Mouse (Mus musculus) myocyte (in vitro differentiated cells): Measurements from ENCODE around the gene Abhd5.

Experiments used
- E2F4 ChIP-seq: IDR thresholded peaks from one replicate; pipeline ENCODE4 v1.6.1; 2011; ENCODE audit warnings: mild to moderate bottlenecking, control low read depth, moderate library complexity; ENCODE audit not compliant: insufficient read depth
- MAX ChIP-seq: IDR thresholded peaks from one replicate; pipeline ENCODE4 v1.6.1; 2011; ENCODE audit warnings: low read depth, mild to moderate bottlenecking, control low read depth
- MYOD1 ChIP-seq, 3 experiments: IDR thresholded peaks; one replicate each; pipeline ENCODE4 v1.6.1; 2011; ENCODE audit warnings: control low read depth in 2 of 3, low read depth in 2 of 3, mild to moderate bottlenecking in 2 of 3, moderate library complexity in 1 of 3; ENCODE audit not compliant: insufficient read length in 2 of 3, control insufficient read depth in 1 of 3
- MYOG ChIP-seq, 3 experiments: IDR thresholded peaks; one replicate each; pipeline ENCODE4 v1.6.1; 2011; ENCODE audit warnings: control low read depth in 2 of 3, low read depth in 2 of 3, mild to moderate bottlenecking in 2 of 3; ENCODE audit not compliant: insufficient read length in 2 of 3, control insufficient read depth in 1 of 3, insufficient read depth in 1 of 3
- POLR2A ChIP-seq: IDR thresholded peaks from one replicate; pipeline ENCODE4 v1.6.1; 2011; ENCODE audit warnings: low read depth, mild to moderate bottlenecking, control low read depth, moderate library complexity; ENCODE audit not compliant: insufficient read length
- TCF3 ChIP-seq: IDR thresholded peaks from one replicate; pipeline ENCODE4 v1.6.1; 2011; ENCODE audit warnings: low read depth, control low read depth; ENCODE audit not compliant: insufficient read length
- USF1 ChIP-seq: IDR thresholded peaks from one replicate; pipeline ENCODE4 v1.6.1; 2011; ENCODE audit warnings: low read depth, mild to moderate bottlenecking, control low read depth, moderate library complexity

DNA sequence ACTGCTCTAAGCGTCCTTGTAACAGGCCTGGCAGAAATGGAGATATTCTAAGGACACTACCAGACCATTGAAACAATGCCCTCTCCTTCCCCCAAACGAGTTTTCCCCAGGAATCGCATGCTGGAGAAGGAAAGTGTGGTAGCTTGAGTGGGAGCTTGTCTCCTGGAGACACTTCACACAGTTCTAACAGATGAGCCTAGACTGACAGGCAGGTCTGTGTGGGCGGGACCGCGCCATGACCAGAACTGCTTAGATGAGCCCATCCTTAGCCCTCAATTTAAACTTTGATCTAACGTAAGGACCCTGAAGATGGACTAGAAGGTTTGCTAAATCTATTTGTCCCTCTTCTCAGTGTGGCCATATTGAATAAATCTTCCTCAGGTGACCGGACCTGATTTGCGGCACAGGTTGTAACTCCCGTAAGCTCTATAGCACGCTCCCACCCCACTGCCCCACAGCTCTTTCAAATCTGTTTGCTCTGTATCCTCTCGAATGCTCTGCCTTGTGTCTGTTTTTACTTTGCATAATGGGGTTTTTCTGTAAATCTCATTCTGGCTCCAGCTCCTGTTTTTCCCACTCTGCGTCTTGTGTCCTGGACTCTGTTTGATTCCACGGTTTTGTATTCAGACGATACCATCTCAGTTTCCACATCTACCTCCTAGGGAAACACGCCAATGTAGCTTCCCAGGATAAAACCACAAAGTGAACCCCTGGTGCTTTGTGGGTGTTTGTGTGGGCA lies 59.2 kb downstream of the Abhd5 start:
- TF ChIP-seq USF1 (no peak), POLR2A (no peak), MYOD1 (IDR thresholded peaks at IDR 0.05; ENCODE audit: control insufficient read depth in 1 of 3, insufficient read length in 2 of 3, low read depth in 2 of 3) (no peak), E2F4 (no peak), MYOG (IDR thresholded peaks at IDR 0.05; ENCODE audit: control insufficient read depth in 1 of 3, insufficient read depth in 1 of 3, insufficient read length in 2 of 3, low read depth in 2 of 3) (no peak), TCF3 (no peak), MAX (no peak)
